Mouse (Mus musculus) limb, embryonic 13.5 days (tissue): Measurements from ENCODE around the gene Caprin1. TPM values are rescaled to one million over a fixed set of nuclear protein-coding genes. Genes with fewer than 3 reads are reported as not detected.

Experiments used
- ATAC-seq: fragments of 200-750 bp; cut with Nextera tagmentation; 2 replicates; pipeline ENCODE4 v1.8.0; 2017; ENCODE audit warnings: low read depth, moderate number of reproducible peaks, moderate TSS enrichment; ENCODE audit not compliant: low FRiP score
- H3K27ac ChIP-seq: fragments of 300-500 bp; sonication (generic); 2 replicates; pipeline ENCODE4 v1.5.1; 2015; ENCODE audit warnings: inconsistent platforms, mild to moderate bottlenecking, moderate library complexity
- H3K27me3 ChIP-seq: fragments of 300-500 bp; sonication (generic); 2 replicates; pipeline ENCODE4 v1.6.1; 2015; ENCODE audit warnings: mild to moderate bottlenecking, inconsistent platforms
- H3K36me3 ChIP-seq: fragments of 300-500 bp; sonication (generic); 2 replicates; pipeline ENCODE4 v1.6.1; 2015; ENCODE audit warnings: inconsistent platforms, mild to moderate bottlenecking, moderate library complexity
- H3K4me1 ChIP-seq: fragments of 300-500 bp; sonication (generic); 2 replicates; pipeline ENCODE4 v1.6.1; 2015; ENCODE audit warnings: inconsistent platforms
- H3K4me2 ChIP-seq: fragments of 300-500 bp; sonication (generic); replicated peaks from 2 replicates; pipeline ENCODE4 v1.6.1; 2015; ENCODE audit warnings: inconsistent platforms, mild to moderate bottlenecking, moderate library complexity
- H3K4me3 ChIP-seq: fragments of 300-500 bp; sonication (generic); 2 replicates; pipeline ENCODE4 v1.5.1; 2015; ENCODE audit warnings: moderate library complexity, mild to moderate bottlenecking, inconsistent platforms
- H3K9ac ChIP-seq: fragments of 300-500 bp; sonication (generic); 2 replicates; pipeline ENCODE4 v1.6.1; 2015; ENCODE audit warnings: mild to moderate bottlenecking, inconsistent platforms
- H3K9me3 ChIP-seq: fragments of 300-500 bp; sonication (generic); 2 replicates; pipeline ENCODE4 v1.6.1; 2016; ENCODE audit warnings: inconsistent platforms
- WGBS: fragments of 180-500 bp; shearing (Covaris S2); methylation state at CpG from one replicate; pipeline ENCODE4 v1.1.7; 2015; 5-methylcytosine and 5-hydroxymethylcytosine counted together
- polyA plus RNA-seq: library from polyadenylated mRNA; unstranded; fragments of >200 nt; fragmentation: Nextera tagmentation; extraction: Ambion mirVana; gene quantifications from 2 replicates; pipeline ENCODE4 v1.2.1, GENCODE M21; 2015

The Caprin1 gene
- 319 and 339 TPM in 2 replicates for polyA plus RNA-seq

DNA sequence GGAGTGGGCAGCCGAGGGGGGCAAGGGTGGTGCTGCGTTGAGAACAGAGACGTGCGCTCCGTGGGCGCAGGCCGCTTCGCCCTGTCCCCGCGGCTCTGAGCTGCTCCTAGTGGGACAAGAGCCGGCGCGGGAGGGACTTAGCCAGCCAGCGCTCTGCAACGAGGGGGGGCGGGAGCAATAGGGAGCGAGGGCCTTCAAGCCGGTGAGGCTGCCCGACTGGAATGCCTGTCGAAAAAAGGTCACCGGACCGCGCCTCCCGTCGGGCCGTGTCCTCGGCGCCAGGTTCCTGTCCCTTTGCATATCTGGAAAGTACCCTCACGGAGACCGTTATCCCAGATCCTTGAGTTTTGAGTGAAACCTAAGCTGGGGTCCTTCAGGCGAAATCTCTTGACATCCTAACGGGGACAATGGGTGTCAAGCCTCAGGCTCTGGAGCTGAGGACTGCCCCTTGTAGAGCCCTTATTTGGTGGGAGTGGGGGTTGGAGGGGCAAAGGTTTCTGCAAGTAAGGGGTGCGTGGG lies at the start of gene Caprin1:
Caprin1 (minus strand) TSS at position 159 of the 519 bp plus-strand sequence.
- Histone ChIP-seq H3K27me3 (no peaks in the 10 kb centered on the region), H3K4me3 (peak within 1 kb of the TSS; percentile 96), H3K4me2 (peak within 1 kb of the TSS; percentile 70), H3K9me3 (no peaks in the 10 kb centered on the region), H3K27ac (peak within 1 kb of the TSS; percentile 100), H3K9ac (peak within 1 kb of the TSS; percentile 96), H3K4me1 (peaks cover 25% of the 10 kb centered on the region), H3K36me3 (peaks cover 15% of the 10 kb centered on the region)
- WGBS = under 1% methylated on average over 33 of the region's 33 CpGs
- ATAC-seq = peak; percentile 95

GRCm38 (mm10) chr2:103846875-103847274 lies 49.4 kb upstream of the Caprin1 start:
- no peaks in the 10 kb centered on the region for H3K36me3 ChIP-seq
- no peaks in the 10 kb centered on the region for H3K9me3 ChIP-seq
- H3K4me3 ChIP-seq = no peak overlapping the region
- H3K27ac ChIP-seq = no peak overlapping the region
- H3K4me1 ChIP-seq = 0 out of 2 replicates have a peak, but pooled peaks cover 5% of the 10 kb centered on the region
- H3K4me2 ChIP-seq = no peak overlapping the region
- ATAC-seq = no peak
- H3K27me3 ChIP-seq = no peaks in the 10 kb centered on the region
- no peak overlapping the region for H3K9ac ChIP-seq
- WGBS = 92% methylated on average over 1 of the region's 1 CpGs

DNA sequence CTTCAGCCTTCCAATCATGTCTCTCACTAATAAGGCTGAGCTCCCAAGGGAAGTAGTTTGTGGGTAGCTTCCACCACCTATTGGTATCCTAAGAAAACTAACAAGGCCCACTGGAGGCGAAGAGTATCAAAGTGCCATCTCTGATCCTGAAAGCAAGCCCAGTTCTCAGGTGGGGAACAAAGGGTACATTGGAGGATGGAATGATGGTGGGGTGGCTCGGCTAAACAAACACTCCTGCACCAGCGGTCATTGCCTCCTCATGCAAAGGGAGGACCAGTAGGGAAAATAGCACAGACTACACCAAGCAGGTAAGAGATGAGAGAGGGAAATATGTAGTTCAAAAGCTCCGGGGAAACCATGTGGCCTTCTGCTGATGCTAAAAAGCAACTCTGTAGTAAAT lies 48.8 kb upstream of the Caprin1 start:
- Histone ChIP-seq H3K9me3 (no peaks in the 10 kb centered on the region), H3K4me1 (0 out of 2 replicates have a peak, but pooled peaks cover 5% of the 10 kb centered on the region), H3K27me3 (no peaks in the 10 kb centered on the region), H3K4me2 (no peak overlapping the region), H3K9ac (no peak overlapping the region), H3K27ac (no peak overlapping the region), H3K36me3 (no peaks in the 10 kb centered on the region), H3K4me3 (no peak overlapping the region)
- 86% methylated on average over 4 of the region's 4 CpGs for WGBS
- ATAC-seq = no peak

DNA sequence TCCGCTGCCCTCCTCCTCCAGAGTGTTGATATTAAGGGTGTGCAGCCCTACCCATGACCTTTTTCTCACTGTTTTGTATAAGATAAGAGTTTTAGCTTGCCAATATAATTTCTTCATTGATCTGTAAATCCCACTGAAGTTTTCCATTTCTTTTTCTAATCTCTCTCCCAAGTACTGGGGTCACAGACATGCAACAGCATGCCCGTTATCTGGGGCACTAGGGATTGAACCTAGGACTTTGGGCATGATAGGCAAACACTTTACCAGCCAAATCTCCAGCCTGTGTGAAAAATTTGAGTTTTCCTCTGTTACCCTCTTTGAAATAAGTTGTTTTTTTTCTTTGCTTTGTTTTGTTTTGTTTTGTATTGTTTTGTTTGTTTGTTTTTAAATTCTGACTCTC lies 46.6 kb upstream of the Caprin1 start:
- no peak overlapping the region for H3K4me3 ChIP-seq
- peaks cover 8% of the 10 kb centered on the region; the same call in 1 of the 2 replicates for H3K4me1 ChIP-seq
- no peak for ATAC-seq
- H3K9me3 ChIP-seq = no peaks in the 10 kb centered on the region
- WGBS = 94% methylated on average over 2 of the region's 2 CpGs
- no peaks in the 10 kb centered on the region for H3K27me3 ChIP-seq
- no peak overlapping the region for H3K9ac ChIP-seq
- no peaks in the 10 kb centered on the region for H3K36me3 ChIP-seq
- no peak overlapping the region for H3K27ac ChIP-seq
- H3K4me2 ChIP-seq = no peak overlapping the region

GRCm38 (mm10) chr2:103843321-103843720 lies 45.9 kb upstream of the Caprin1 start:
- H3K4me1 ChIP-seq = peaks cover 8% of the 10 kb centered on the region; the same call in 1 of the 2 replicates
- no peaks in the 10 kb centered on the region for H3K36me3 ChIP-seq
- no peak for ATAC-seq
- no peak overlapping the region for H3K9ac ChIP-seq
- WGBS = 93% methylated on average over 13 of the region's 13 CpGs
- no peak overlapping the region for H3K27ac ChIP-seq
- H3K9me3 ChIP-seq = no peaks in the 10 kb centered on the region
- H3K4me3 ChIP-seq = no peak overlapping the region
- H3K4me2 ChIP-seq = no peak overlapping the region
- H3K27me3 ChIP-seq = no peaks in the 10 kb centered on the region

DNA sequence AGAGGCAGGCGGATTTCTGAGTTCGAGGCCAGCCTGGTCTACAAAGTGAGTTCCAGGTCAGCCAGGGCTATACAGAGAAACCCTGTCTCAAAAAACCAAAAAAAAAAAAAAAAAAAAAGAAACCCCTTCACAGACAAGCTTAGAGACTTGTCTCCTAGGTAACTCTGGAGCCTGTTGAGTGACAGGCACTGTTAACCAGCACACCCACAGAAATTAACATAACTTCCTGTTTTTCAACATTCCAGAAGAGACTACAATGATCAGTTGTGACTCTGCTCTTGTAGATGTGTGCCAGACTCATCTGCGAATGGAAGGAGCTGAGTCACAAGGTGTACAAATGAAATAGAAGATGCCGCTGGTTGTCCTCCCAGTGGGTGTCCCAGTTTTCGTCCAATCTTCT lies 44.9 kb upstream of the Caprin1 start:
- Histone ChIP-seq H3K9me3 (no peaks in the 10 kb centered on the region), H3K36me3 (no peaks in the 10 kb centered on the region), H3K4me3 (no peak overlapping the region), H3K27me3 (no peaks in the 10 kb centered on the region), H3K9ac (no peak overlapping the region), H3K27ac (no peak overlapping the region), H3K4me1 (peaks cover 8% of the 10 kb centered on the region; the same call in 1 of the 2 replicates), H3K4me2 (no peak overlapping the region)
- 82% methylated on average over 5 of the region's 5 CpGs for WGBS
- ATAC-seq = no peak

GRCm38 (mm10) chr2:103838483-103838882 lies 41.0 kb upstream of the Caprin1 start:
- Histone ChIP-seq H3K36me3 (no peaks in the 10 kb centered on the region), H3K9ac (no peak overlapping the region), H3K27me3 (no peaks in the 10 kb centered on the region), H3K9me3 (no peaks in the 10 kb centered on the region), H3K4me3 (no peak overlapping the region), H3K4me1 (peaks cover 12% of the 10 kb centered on the region; the same call in 1 of the 2 replicates), H3K4me2 (no peak overlapping the region), H3K27ac (no peak overlapping the region)
- 73% methylated on average over 3 of the region's 3 CpGs for WGBS
- no peak for ATAC-seq

- Histone ChIP-seq H3K4me3 (no peak overlapping the region), H3K36me3 (no peaks in the 10 kb centered on the region), H3K27ac (no peak overlapping the region), H3K9me3 (no peaks in the 10 kb centered on the region), H3K4me1 (peaks cover 12% of the 10 kb centered on the region; the same call in 1 of the 2 replicates), H3K4me2 (no peak overlapping the region), H3K27me3 (no peaks in the 10 kb centered on the region), H3K9ac (no peak overlapping the region)
- WGBS = 89% methylated on average over 4 of the region's 4 CpGs
- no peak for ATAC-seq
Measured at GRCm38 (mm10) chr2:103837166-103837565, 39.7 kb upstream of the Caprin1 start.

DNA sequence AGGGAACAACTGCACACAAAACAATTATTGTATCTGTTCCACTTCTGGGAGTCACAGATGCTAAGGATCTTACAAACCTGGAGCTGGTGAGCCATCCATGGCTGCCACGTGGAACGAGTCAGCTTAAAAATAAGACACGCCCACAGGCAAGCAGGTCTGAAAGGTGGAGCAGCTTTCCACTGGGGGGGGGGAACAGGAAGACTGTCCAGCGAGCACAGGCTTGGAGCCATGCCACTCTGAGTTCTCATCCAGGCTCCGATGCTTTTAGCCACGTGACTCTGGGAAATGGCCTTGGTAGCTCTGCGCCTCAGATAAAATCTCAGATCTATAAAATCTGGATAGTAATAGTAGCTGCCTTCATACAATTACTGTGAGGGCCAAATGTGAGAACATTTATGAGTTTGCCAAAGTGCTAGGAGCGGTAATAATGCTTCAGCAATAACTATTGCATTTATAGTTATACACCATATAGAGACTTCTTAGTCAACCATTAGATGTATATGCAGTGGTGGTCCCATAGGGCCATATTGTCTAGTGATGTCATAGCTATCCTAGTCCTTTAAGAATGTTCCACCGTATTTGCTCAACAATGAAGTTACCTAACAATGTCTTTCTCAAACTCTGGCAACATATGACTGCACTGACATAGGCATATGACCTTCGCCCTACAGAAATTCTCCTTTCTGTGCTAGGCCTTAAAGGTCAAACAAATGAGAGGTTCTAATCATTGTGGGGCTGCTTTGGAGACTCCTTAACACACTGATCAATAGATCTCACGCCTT lies 38.4 kb upstream of the Caprin1 start:
- H3K9ac ChIP-seq = 0 out of 2 replicates have a peak overlapping the region, but pooled peaks have one; percentile 13
- no peaks in the 10 kb centered on the region for H3K27me3 ChIP-seq
- H3K4me3 ChIP-seq = no peak overlapping the region
- ATAC-seq = no peak
- H3K9me3 ChIP-seq = no peaks in the 10 kb centered on the region
- 64% methylated on average over 11 of the region's 11 CpGs for WGBS
- peaks cover 12% of the 10 kb centered on the region; the same call in 1 of the 2 replicates for H3K4me1 ChIP-seq
- H3K36me3 ChIP-seq = no peaks in the 10 kb centered on the region
- no peak overlapping the region for H3K4me2 ChIP-seq
- H3K27ac ChIP-seq = no peak overlapping the region

DNA sequence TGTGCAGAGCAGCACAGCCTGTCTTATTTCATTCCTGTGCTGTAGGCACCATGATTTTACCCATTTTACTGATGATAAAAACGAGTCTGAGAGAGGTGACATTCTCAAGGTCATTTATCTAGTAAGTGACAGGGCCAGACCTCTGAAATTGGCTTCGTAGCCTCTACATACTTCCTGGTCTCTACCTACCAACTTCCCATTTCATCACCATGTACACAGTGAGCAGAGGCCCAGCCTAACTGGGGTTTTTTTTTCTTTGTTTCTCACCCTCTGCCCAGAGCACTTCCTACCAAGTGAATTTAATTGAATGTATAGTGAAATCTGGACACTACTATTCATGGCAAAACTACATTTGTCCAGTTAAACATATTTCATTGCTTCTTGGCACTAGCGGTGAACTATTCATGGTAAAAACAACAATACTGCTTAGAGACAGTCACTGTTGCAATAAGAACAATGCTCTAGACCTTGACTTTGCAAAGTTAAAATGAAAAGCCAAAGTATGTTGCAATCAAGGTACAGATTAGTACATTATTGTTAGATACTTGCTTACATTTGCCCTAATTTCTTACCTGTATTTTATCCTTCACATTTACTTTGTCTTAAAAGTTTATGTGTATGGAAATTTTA lies 36.5 kb upstream of the Caprin1 start:
- Histone ChIP-seq H3K9ac (no peak overlapping the region), H3K4me3 (no peak overlapping the region), H3K4me1 (peaks cover 9% of the 10 kb centered on the region; the same call in 1 of the 2 replicates), H3K27ac (no peak overlapping the region), H3K9me3 (no peaks in the 10 kb centered on the region), H3K4me2 (no peak overlapping the region), H3K27me3 (no peaks in the 10 kb centered on the region), H3K36me3 (no peaks in the 10 kb centered on the region)
- 69% methylated on average over 3 of the region's 3 CpGs for WGBS
- no peak for ATAC-seq

- Histone ChIP-seq H3K9me3 (no peaks in the 10 kb centered on the region), H3K9ac (no peak overlapping the region)
- 55% methylated on average over 5 of the region's 5 CpGs for WGBS
Measured at GRCm38 (mm10) chr2:103832899-103833298, 35.5 kb upstream of the Caprin1 start.

GRCm38 (mm10) chr2:103828900-103829299 lies 31.5 kb upstream of the Caprin1 start:
- no peak overlapping the region for H3K27ac ChIP-seq
- H3K36me3 ChIP-seq = no peaks in the 10 kb centered on the region
- H3K9me3 ChIP-seq = no peaks in the 10 kb centered on the region
- no peaks in the 10 kb centered on the region for H3K27me3 ChIP-seq
- no peak overlapping the region for H3K9ac ChIP-seq
- no peaks in the 10 kb centered on the region for H3K4me1 ChIP-seq
- ATAC-seq = no peak
- H3K4me3 ChIP-seq = no peak overlapping the region
- no peak overlapping the region for H3K4me2 ChIP-seq

More at GRCm38 (mm10) chr2:103832899-103833298, 35.5 kb upstream of the Caprin1 start:
- peaks cover 9% of the 10 kb centered on the region; the same call in 1 of the 2 replicates for H3K4me1 ChIP-seq
- no peak overlapping the region for H3K4me2 ChIP-seq
- H3K36me3 ChIP-seq = no peaks in the 10 kb centered on the region
- no peaks in the 10 kb centered on the region for H3K27me3 ChIP-seq
- no peak overlapping the region for H3K4me3 ChIP-seq
- no peak overlapping the region for H3K27ac ChIP-seq
- no peak for ATAC-seq
